Mouse (Mus musculus) layer of hippocampus, adult 11-12 months (tissue): ENCODE data around the gene Gm38392.

ENCODE experiments used
- DNase-seq: peaks from one replicate; pipeline ENCODE4 v3.0.0; 2022; ENCODE audit warnings: low spot score

Gene Gm38392

GRCm38 (mm10) chr3:88214971-88215552 is 71.9 kb downstream of the Gm38392 start:
- no peak for DNase-seq

- peak; percentile 68 for DNase-seq
Measured at GRCm38 (mm10) chr3:88214197-88214938, 72.6 kb downstream of the Gm38392 start.

- no peak for DNase-seq
Measured at GRCm38 (mm10) chr3:88213019-88213418, 74.0 kb downstream of the Gm38392 start.

- no peak for DNase-seq
Measured at GRCm38 (mm10) chr3:88212356-88212755, 74.7 kb downstream of the Gm38392 start.

GRCm38 (mm10) chr3:88210918-88211317 is 76.1 kb downstream of the Gm38392 start:
- no peak for DNase-seq

GRCm38 (mm10) chr3:88210121-88210520 is 76.9 kb downstream of the Gm38392 start:
- DNase-seq = no peak

GRCm38 (mm10) chr3:88209306-88209705 is 77.7 kb downstream of the Gm38392 start:
- DNase-seq = no peak

GRCm38 (mm10) chr3:88208226-88208720 is 78.7 kb downstream of the Gm38392 start:
- no peak for DNase-seq

GRCm38 (mm10) chr3:88207451-88208100 is 79.4 kb downstream of the Gm38392 start:
- no peak for DNase-seq

- peak; percentile 71 for DNase-seq
Measured at GRCm38 (mm10) chr3:88206901-88207371, 80.1 kb downstream of the Gm38392 start.

GRCm38 (mm10) chr3:88206500-88206899 is 80.5 kb downstream of the Gm38392 start:
- no peak for DNase-seq

- no peak for DNase-seq
Measured at GRCm38 (mm10) chr3:88205563-88206491, 81.2 kb downstream of the Gm38392 start.

GRCm38 (mm10) chr3:88205176-88205562 is 81.8 kb downstream of the Gm38392 start:
- peak; percentile 27 for DNase-seq

- DNase-seq = no peak
Measured at GRCm38 (mm10) chr3:88204751-88205150, 82.3 kb downstream of the Gm38392 start.

- DNase-seq = no peak
Measured at GRCm38 (mm10) chr3:88203999-88204700, 82.9 kb downstream of the Gm38392 start.

- no peak for DNase-seq
Measured at GRCm38 (mm10) chr3:88203456-88203855, 83.6 kb downstream of the Gm38392 start.

- DNase-seq = no peak
Measured at GRCm38 (mm10) chr3:88202986-88203385, 84.0 kb downstream of the Gm38392 start.

GRCm38 (mm10) chr3:88201640-88202039 is 85.4 kb downstream of the Gm38392 start:
- no peak for DNase-seq

- DNase-seq = no peak
Measured at GRCm38 (mm10) chr3:88200972-88201330, 86.1 kb downstream of the Gm38392 start.

GRCm38 (mm10) chr3:88200161-88200971 is 86.6 kb downstream of the Gm38392 start:
- DNase-seq = peak; percentile 24
